Mouse (Mus musculus) liver, postnatal 0 days (tissue): Measurements from ENCODE around the gene Mgat4d.

Experiments
- CTCF ChIP-seq: sonication (generic); IDR thresholded peaks from 2 replicates; pipeline ENCODE4 v1.5.1; 2016; ENCODE audit warnings: antibody characterized with exemption, low read depth
- EP300 ChIP-seq: IDR thresholded peaks from 2 replicates; pipeline ENCODE4 v1.6.1; 2016; ENCODE audit warnings: antibody characterized with exemption, low read depth, mild to moderate bottlenecking

DNA sequence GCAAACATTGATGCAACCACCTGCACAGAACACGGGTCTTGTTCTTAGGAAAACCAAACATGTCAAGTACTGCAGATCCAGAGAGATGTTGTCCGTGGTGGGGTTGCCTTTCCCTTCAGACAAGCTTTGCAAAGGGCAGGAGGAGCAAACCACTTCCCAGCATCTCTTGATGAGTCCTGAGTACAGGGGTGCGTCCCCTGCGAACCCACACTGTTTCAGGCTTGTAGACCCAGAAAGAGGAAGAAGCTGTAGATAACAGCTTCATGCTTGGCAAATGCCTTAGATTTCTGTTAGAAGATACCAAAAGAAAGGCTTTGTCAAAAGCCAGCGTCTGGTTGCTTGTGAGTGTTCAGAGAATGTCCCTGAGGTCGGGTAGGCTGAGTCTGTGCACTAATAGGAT, 69.7 kb downstream of the Mgat4d start:
- TF ChIP-seq CTCF: no peak
- TF ChIP-seq EP300: no peak
